Mouse (Mus musculus) c-Kit-positive CD71-negative TER-119-negative erythroid progenitor cells, embryonic 14.5 days (primary cell): Measurements from ENCODE around the gene Pno1.

Experiments used
- DNase-seq: peaks from one replicate; pipeline ENCODE4 v3.0.0-alpha.2; 2013; ENCODE audit warnings: low read depth

Gene Pno1

DNA sequence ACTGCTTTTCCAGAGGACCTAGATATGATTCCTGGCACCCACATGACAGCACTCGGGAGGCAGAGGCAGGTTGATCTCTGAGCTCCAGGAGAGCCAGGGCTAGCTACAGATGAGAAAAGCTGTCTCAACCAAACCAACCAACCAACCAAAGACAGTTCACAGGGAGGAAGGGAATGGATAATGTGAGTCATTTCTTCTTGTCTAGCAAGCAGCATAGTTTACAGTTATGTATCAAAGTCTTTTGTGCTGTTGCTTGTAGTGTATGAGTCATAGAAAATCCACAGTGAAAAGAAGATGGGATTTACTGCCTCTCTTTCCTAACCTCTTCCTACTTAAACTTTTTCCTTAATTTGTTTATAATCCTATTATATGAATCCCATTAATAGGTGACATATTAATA, 34.7 kb downstream of the Pno1 start:
- peak; percentile 10 for DNase-seq

DNA sequence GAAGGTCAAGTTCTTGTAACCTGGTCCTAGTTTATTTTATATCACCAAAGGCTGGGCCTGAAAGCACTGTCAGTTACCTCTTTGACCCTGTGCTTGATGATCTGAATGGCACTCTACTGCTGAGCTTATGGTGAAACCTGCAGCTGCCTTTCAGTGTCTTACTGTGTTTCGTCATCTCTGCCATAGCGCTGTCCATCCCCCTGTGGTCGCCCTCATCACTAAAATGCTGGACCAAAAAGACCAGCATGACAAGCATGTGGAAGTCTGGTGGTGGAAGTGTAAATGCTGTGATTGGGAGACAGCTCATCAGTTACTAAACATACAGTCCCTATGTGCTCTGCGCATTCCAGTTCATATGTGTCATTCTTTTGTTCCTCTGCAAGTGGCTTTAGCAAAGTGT, 39.1 kb downstream of the Pno1 start:
- no peak for DNase-seq

DNA sequence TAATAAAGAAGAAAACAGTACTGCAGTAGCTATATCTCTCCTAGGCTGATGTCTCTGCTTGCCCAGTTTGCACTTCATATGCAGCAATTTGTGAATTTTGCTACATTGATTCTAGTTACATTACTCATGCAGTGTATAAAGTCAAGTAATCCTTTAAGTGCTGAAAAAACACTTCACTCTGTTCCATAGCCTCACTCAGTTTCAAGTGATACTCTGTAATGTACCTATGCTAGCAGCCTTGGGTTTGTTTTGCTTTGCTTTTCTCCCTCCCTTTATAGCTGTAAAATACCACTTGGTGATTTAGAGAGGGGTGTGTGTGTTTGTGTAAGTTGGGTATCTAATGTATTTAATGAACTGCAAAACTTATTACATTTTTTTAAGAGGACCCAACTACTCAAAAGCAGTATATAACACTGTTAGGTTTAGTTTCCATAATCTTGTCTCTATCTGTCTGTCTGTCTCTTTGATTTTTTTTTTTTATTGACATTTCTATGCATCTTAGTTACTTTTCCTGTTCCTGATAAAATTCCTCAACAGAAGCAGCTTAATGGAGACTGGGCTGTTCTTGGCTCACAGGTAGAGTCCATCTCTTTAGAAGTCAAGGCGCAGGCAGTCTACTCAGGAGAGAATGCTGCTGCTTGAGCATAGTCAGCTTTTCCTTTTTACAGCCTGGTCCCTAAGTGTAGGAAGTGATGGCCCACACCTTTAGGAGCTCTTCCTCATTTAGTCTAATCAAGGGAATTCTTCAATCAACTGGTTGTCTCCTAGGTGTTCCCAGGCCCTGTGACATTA, 40.2 kb downstream of the Pno1 start:
- DNase-seq, result no peak

DNA sequence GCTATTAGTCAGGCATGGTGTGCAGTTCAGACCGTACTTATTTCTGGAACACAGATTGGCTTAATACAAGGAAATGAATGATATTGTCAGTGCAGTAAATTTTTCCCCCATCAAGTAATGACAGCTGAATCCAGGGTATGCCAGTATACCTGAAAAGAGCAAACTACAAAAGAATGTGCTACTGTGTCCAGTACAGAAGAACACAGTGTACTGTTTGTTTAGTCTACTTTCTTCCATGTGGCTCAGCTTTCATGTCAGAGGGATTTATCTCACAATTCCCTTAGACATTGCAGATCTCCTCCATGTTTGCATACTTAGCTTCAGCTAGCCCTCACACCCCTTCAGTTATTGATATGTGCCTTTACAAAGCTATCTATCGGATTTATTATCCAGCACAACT, 42.1 kb downstream of the Pno1 start:
- no peak for DNase-seq

DNA sequence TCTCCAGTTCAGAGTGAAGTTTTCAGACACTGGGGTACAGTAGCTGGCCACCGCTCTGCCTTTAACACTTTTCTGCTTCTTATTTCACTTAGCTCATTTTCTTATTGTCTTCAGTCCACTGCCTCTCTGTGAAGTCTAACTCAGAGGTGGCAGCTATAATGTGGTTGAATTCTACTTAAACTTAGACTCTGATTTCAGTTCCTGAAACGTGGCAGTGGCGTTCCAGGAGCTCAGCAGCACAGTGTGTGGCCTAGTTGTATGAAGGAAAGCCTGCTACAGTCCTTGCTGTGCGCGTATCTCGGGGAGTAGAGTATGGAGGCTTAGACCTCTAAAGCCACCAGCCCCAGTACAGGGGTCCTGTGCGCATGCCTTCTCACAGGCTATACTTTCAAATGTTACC, 44.7 kb downstream of the Pno1 start:
- no peak for DNase-seq

DNA sequence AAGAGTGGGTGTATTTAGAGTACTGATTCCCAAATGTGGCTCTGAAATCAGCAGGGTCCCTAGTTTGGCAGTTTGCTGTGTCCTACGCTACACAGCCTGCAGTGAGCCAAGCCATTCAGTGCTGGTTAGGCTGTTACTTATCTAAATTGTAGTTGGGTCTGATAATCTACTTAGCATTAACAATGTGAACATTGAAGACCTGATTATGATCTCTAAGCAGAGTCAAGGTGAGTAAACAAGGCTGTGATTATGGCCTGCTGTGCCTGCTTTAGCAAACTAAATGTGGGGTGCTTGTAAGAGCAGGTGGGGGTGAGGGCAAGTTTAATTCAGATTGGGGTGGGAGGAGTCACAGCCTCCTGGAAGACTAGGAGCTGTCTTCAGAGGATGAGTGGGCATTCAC, 47.4 kb downstream of the Pno1 start:
- DNase-seq, result no peak

DNA sequence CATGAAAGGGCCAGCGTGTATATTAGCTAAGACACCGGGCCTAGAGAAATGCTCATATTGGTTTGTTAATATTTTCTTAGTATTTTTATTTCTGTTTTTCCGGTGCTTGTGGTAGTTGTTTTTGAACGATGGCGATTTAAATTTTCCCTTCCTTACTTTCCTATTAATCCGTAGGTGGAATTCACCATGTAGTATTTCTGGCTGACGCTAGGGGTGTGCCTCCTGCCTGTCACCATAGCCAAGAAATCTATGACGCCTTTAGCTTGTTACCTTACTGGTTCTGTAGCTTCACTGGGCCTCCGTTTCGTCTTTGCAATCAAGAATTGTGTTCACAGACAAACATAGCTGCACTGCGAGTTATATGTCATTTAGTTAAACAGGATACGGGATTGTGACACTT, 51.1 kb downstream of the Pno1 start:
- peak; percentile 33 for DNase-seq

DNA sequence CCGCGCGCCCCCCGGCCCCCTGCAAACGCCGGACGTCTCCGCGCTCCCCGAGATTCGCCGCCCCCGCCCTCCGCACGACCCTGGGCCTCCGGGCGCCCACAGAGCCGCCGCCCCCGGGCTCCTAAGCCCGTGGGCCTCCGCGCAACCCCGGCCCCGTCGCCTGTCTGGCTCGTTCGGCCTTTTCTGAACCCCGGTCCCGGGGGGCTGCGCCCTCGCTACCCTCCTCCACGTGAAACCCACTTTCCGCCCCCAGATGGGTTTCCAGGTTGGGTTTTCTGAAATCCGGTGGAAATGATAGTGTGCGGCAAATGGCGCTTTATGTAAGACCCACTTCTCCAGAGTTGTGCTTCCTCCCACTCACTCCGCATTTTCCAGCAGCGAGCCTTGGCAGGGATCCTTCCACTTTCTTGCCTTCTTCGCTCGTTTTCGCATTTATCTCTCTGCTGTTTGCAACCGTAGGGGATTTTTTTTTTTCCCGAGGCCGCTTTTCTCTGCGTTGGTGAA, 51.6 kb downstream of the Pno1 start:
- peak; percentile 16 for DNase-seq

DNA sequence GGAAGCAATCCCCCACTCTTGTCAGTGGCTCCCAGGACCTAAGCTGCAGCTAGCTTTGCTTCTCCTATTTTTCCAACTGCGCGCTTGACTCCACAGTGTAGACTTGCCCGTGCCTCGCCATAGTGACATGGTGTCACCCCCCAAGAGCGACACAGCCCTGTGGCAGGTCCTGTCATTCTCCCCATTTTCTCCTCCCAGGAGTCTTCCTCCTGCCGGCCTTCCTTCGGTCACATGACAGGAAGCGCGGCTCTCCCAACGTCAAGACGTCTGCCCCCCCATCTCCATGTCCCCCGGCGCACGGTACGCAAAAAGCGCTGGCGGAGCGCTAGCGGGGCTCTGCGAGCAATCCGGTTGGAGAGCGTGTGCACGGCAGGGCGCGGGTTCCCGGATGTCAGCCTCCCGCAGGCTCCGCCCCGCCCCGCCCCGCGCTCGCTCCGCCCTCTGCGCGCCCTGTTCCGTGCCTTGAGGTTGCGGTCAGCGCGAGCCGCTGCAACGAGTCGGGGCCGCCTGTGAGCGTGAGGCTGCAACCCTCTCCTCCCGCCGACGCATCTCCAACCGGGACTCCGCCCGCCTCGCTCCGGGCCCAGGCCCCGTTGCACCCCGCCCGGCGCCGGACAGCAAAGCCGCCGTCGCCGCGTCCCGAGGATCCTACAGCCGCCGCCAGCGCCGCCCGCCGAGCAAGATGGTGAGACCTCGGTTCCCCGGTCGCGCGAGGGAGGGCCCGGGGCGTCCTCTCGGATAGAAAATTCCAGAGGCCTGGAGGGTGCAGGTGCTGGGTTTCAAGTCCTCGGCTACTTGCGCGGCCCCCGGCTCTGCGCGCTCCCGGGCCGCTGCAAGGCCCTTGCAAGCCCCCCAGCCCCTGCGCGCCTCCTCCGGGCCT, 52.3 kb downstream of the Pno1 start, which contains the start of gene Ppp3r1:
Gene Ppp3r1, plus strand, starts transcription at position 406 of the 880 bp plus-strand sequence.
- peak; percentile 85 for DNase-seq
